Mouse (Mus musculus) C2C12 (cell line): Measurements from ENCODE around the gene Ccdc12. TPM values are rescaled to one million over a fixed set of nuclear protein-coding genes. Genes with fewer than 3 reads are reported as not detected.
A peak's percentile ranks its signal among the peaks of the same experiment; 100 is the strongest.

ENCODE experiments used
- H3K27me3 ChIP-seq: one replicate; pipeline ENCODE4 v1.6.1; 2011; ENCODE audit not compliant: control insufficient read depth, insufficient read depth, insufficient read length
- H3K36me3 ChIP-seq: one replicate; pipeline ENCODE4 v1.6.1; 2011; ENCODE audit not compliant: control insufficient read depth, insufficient read depth
- H3K4me3 ChIP-seq: one replicate; pipeline ENCODE4 v1.5.1; 2011; ENCODE audit warnings: mild to moderate bottlenecking, control low read depth; ENCODE audit not compliant: poor library complexity, insufficient read depth, severe bottlenecking
- H3K79me2 ChIP-seq: one replicate; pipeline ENCODE4 v1.6.1; 2011; ENCODE audit not compliant: control insufficient read depth, insufficient read depth
- H3K79me3 ChIP-seq: one replicate; pipeline ENCODE4 v1.6.1; 2011; ENCODE audit warnings: low read depth, control low read depth
- H3ac ChIP-seq: one replicate; pipeline ENCODE3; 2011; ENCODE audit warnings: low read depth; ENCODE audit not compliant: control insufficient read depth, insufficient read length
- CEBPB ChIP-seq: IDR thresholded peaks from one replicate; pipeline ENCODE4 v1.6.1; 2011; ENCODE audit warnings: low read depth, mild to moderate bottlenecking, control low read depth, moderate library complexity
- CTCF ChIP-seq: IDR thresholded peaks from one replicate; pipeline ENCODE4 v1.5.1; 2011; ENCODE audit not compliant: control insufficient read depth, insufficient read depth, insufficient read length
- FOSL1 ChIP-seq: IDR thresholded peaks from one replicate; pipeline ENCODE4 v1.8.0; 2011; ENCODE audit warnings: mild to moderate bottlenecking, low read length; ENCODE audit not compliant: poor library complexity, insufficient read depth, severe bottlenecking
- MAX ChIP-seq: IDR thresholded peaks from one replicate; pipeline ENCODE4 v1.6.1; 2011; ENCODE audit warnings: mild to moderate bottlenecking, control low read depth
- MYOD1 ChIP-seq: IDR thresholded peaks from one replicate; pipeline ENCODE4 v1.6.1; 2011; ENCODE audit warnings: low read depth; ENCODE audit not compliant: control insufficient read depth, insufficient read length
- MYOG ChIP-seq: IDR thresholded peaks from one replicate; pipeline ENCODE4 v1.6.1; 2011; ENCODE audit not compliant: control insufficient read depth, insufficient read length; ENCODE audit errors: extremely low read depth
- USF1 ChIP-seq: IDR thresholded peaks from one replicate; pipeline ENCODE4 v1.6.1; 2011; ENCODE audit warnings: low read depth, mild to moderate bottlenecking, control low read depth, moderate library complexity
- long read RNA-seq, 2 experiments: library from polyadenylated mRNA; unstranded; transcript quantifications; one replicate each; pipeline ENCODE4 v2.0.0; 2019 to 2020
- polyA plus RNA-seq: library from polyadenylated mRNA; unstranded; fragments of >200 nt; fragmentation: generic; extraction: Trizol; gene quantifications from one replicate; pipeline ENCODE4 v1.2.1, GENCODE M21; 2012; ENCODE audit warnings: missing spikeins

The Ccdc12 gene
- polyA plus RNA-seq, result 86.7 TPM
- long read RNA-seq, experiment 1, transcript Ccdc12-201 (7 exons, 834 nt), result major isoform, 58 of 73 reads
- long read RNA-seq, experiment 1, partial matches to known transcripts, result 7 of 73 reads
- long read RNA-seq, experiment 1, other reads (novel, unspliced or antisense), result 4 of 73 reads
- long read RNA-seq, experiment 2, transcript Ccdc12-201 (7 exons, 834 nt), result major isoform, 13 of 16 reads
- long read RNA-seq, experiment 2, partial matches to known transcripts, result 0 of 16 reads
- long read RNA-seq, experiment 2, other reads (novel, unspliced or antisense), result 2 of 16 reads

- Histone ChIP-seq H3K36me3 (peaks cover 10% of the 10 kb centered on the region), H3K27me3 (no peaks in the 10 kb centered on the region), H3ac (peak within 1 kb of the TSS; percentile 86), H3K79me2 (peaks cover 49% of the 10 kb centered on the region), H3K4me3 (peak within 1 kb of the TSS; percentile 44), H3K79me3 (peaks cover 42% of the 10 kb centered on the region)
- no peak for TF ChIP-seq USF1
- no peak for TF ChIP-seq MAX
- TF ChIP-seq MYOD1, result no peak
Measured at GRCm38 (mm10) chr9:110656249-110657221, at the start of gene Ccdc12. TSS of gene Ccdc12 (plus strand) at chr9:110656503.

GRCm38 (mm10) chr9:110611471-110611870, 44.8 kb upstream of the Ccdc12 start:
- no peak overlapping the region for H3K4me3 ChIP-seq
- H3K79me3 ChIP-seq, result peaks cover 2% of the 10 kb centered on the region
- TF ChIP-seq MYOG (no peak), CTCF (no peak), MAX (no peak)
- H3ac ChIP-seq, result no peak overlapping the region
- no peaks in the 10 kb centered on the region for H3K27me3 ChIP-seq
- H3K36me3 ChIP-seq, result peaks cover 28% of the 10 kb centered on the region
- peaks cover 12% of the 10 kb centered on the region for H3K79me2 ChIP-seq

- H3K36me3 ChIP-seq, result peaks cover 53% of the 10 kb centered on the region
- no peak overlapping the region for H3K4me3 ChIP-seq
- no peak for TF ChIP-seq CTCF
- TF ChIP-seq MYOD1, result no peak
- no peak for TF ChIP-seq CEBPB
- TF ChIP-seq MAX, result no peak
- no peak for TF ChIP-seq MYOG
- H3K27me3 ChIP-seq, result no peaks in the 10 kb centered on the region
- no peaks in the 10 kb centered on the region for H3K79me2 ChIP-seq
- H3K79me3 ChIP-seq, result peaks cover 1% of the 10 kb centered on the region
- no peak overlapping the region for H3ac ChIP-seq
Measured at GRCm38 (mm10) chr9:110617081-110617480, 39.2 kb upstream of the Ccdc12 start.

- no peak for TF ChIP-seq MYOG
- TF ChIP-seq USF1, result no peak
- TF ChIP-seq MYOD1, result no peak
- no peak for TF ChIP-seq FOSL1
- no peak for TF ChIP-seq MAX
- no peak for TF ChIP-seq CTCF
- TF ChIP-seq CEBPB, result no peak
- Histone ChIP-seq H3K79me3 (peaks cover 4% of the 10 kb centered on the region), H3K36me3 (peaks cover 50% of the 10 kb centered on the region), H3K4me3 (no peak overlapping the region), H3K79me2 (peaks cover 20% of the 10 kb centered on the region), H3ac (no peak overlapping the region), H3K27me3 (no peaks in the 10 kb centered on the region)
Measured at GRCm38 (mm10) chr9:110620180-110620579, 36.1 kb upstream of the Ccdc12 start.

- Histone ChIP-seq H3K79me3 (peaks cover 3% of the 10 kb centered on the region), H3ac (no peak overlapping the region), H3K79me2 (peaks cover 20% of the 10 kb centered on the region), H3K4me3 (no peak overlapping the region), H3K27me3 (no peaks in the 10 kb centered on the region), H3K36me3 (peaks cover 45% of the 10 kb centered on the region)
- TF ChIP-seq MAX (no peak), CTCF (no peak), MYOD1 (no peak), USF1 (no peak), FOSL1 (no peak), CEBPB (no peak), MYOG (no peak)
Measured at GRCm38 (mm10) chr9:110620685-110621084, 35.6 kb upstream of the Ccdc12 start.

GRCm38 (mm10) chr9:110622621-110623219, 33.6 kb upstream of the Ccdc12 start:
- Histone ChIP-seq H3K27me3 (no peaks in the 10 kb centered on the region), H3K36me3 (peaks cover 33% of the 10 kb centered on the region), H3K4me3 (no peak overlapping the region)

More at GRCm38 (mm10) chr9:110622621-110623219, 33.6 kb upstream of the Ccdc12 start:
- H3ac ChIP-seq, result no peak overlapping the region
- TF ChIP-seq CEBPB (no peak), MYOD1 (no peak), USF1 (no peak), CTCF (no peak), MAX (no peak), FOSL1 (no peak), MYOG (no peak)
- peaks cover 3% of the 10 kb centered on the region for H3K79me3 ChIP-seq
- H3K79me2 ChIP-seq, result peaks cover 20% of the 10 kb centered on the region
